In genomic region chr1:106815265-106815664, GRCm38 (mm10) we compare ENCODE assay signal across 20 mouse cellular contexts. TPM values are rescaled to one million over a fixed set of nuclear protein-coding genes. Genes with fewer than 3 reads are reported as not detected.
A peak's percentile ranks its signal among the peaks of the same experiment; 100 is the strongest.
DNase-seq lines count a peak whose midpoint lies in the region; ATAC-seq lines count a peak whose summit lies in the region.
"Had no signal": no experiment of that assay in that cellular context is flagged by ENCODE, and none has a peak within 500 bp of the region (broad histone marks: within the 10 kb centered on the region; RNA-seq: fewer than 3 reads in every experiment).

No protein-coding gene starts in this region.

- peak; percentile 93 for ATAC-seq in common myeloid progenitor, adult 5-6 weeks (replicated peaks; ENCODE audit: low read depth, poor library complexity, severe bottlenecking)
- ATAC-seq in megakaryocyte, adult 5-6 weeks (ENCODE audit: poor library complexity, severe bottlenecking): peak; percentile 92
- peak; percentile 36 for ATAC-seq in neutrophil, adult 5-6 weeks (ENCODE audit: extremely low read depth, insufficient number of reproducible peaks, low FRiP score, poor library complexity, severe bottlenecking)
- ATAC-seq: CD4-positive, CD25-positive, alpha-beta regulatory T cell, adult 4 months; forebrain, embryonic 13.5 days; forebrain, postnatal 0 days had no signal

- intact Hi-C loops in heart, postnatal 14 days (cut with DNase I): loop anchor here (5.0 to 10.0 kb wide), 4 partner anchors 98 to 743 kb away; no protein-coding TSS in a partner anchor

- DNase-seq in heart, adult 11 months: peak; percentile 74
- no peak for DNase-seq in heart, postnatal 14 days
- no peak for DNase-seq in lung, adult 18-20 months
- DNase-seq in cerebellum, adult 8-10 months: no peak
- DNase-seq in kidney, postnatal 25 days: no peak
- DNase-seq: adrenal gland, adult 8-10 months; adrenal gland, postnatal 36 days; cerebellum, adult 11 months; cerebellum, adult 9-10 months; cerebellum, postnatal 36 days; forebrain, postnatal 0 days; gastrocnemius, adult 2 months; gastrocnemius, postnatal 36 days; heart, adult 2 months had no signal

RNA-seq across cellular contexts. Expression of gene Vps4b, which starts 18.7 kb away (rescaled TPM):
- total RNA-seq in heart, postnatal 14 days (2021): 10 to 100 TPM; 36.0 to 39.4 TPM
- 104 and 109 TPM in 2 replicates for total RNA-seq in common myeloid progenitor, adult 5-6 weeks (2017)
- total RNA-seq in megakaryocyte, adult 5-6 weeks (2015): 84.6 and 117 TPM in 2 replicates
- 95.5 and 121 TPM in 2 replicates for total RNA-seq in megakaryocyte, adult 5-6 weeks (2017)
- total RNA-seq in neutrophil, adult 5-6 weeks (2017): 156 and 183 TPM in 2 replicates

RNA-seq across cellular contexts. Expression of gene Serpinb5, which starts 45.7 kb away (rescaled TPM):
- total RNA-seq in heart, postnatal 14 days (2021): under 1 TPM in 1 of 2 experiments, not detected in 1; 0.07 TPM
- total RNA-seq in common myeloid progenitor, adult 5-6 weeks (2017): not detected in 2 replicates
- not detected in 2 replicates for total RNA-seq in megakaryocyte, adult 5-6 weeks (2015)
- not detected in 2 replicates for total RNA-seq in megakaryocyte, adult 5-6 weeks (2017)
- total RNA-seq in neutrophil, adult 5-6 weeks (2017): not detected in 2 replicates
- total RNA-seq: adrenal gland, adult 8-10 months; adrenal gland, postnatal 36 days; forebrain, postnatal 0 days; gastrocnemius, adult 2 months; gastrocnemius, postnatal 36 days; heart, adult 2 months; heart, postnatal 25 days had no signal

RNA-seq across cellular contexts. Expression of gene Kdsr, which starts 55.7 kb away (rescaled TPM):
- total RNA-seq in heart, postnatal 14 days (2021): 1 to 10 TPM; 6.2 to 9.0 TPM
- total RNA-seq in common myeloid progenitor, adult 5-6 weeks (2017): 42.7 and 47.9 TPM in 2 replicates
- 6.5 and 7.1 TPM in 2 replicates for total RNA-seq in megakaryocyte, adult 5-6 weeks (2015)
- 13.7 and 17.8 TPM in 2 replicates for total RNA-seq in megakaryocyte, adult 5-6 weeks (2017)
- total RNA-seq in neutrophil, adult 5-6 weeks (2017): 16.5 and 17.3 TPM in 2 replicates

Comparison
In these comparisons a context has a peak if more than half of its experiments do, and no peak if none do; other contexts are left out.
1. ATAC-seq: peak in every context shown above with its lines; median percentile 93 in common myeloid progenitor, adult 5-6 weeks; 92 in megakaryocyte, adult 5-6 weeks; 36 in neutrophil, adult 5-6 weeks.